Mouse (Mus musculus) macrophage (primary cell): ENCODE data around the gene Olfr103. TPM values are rescaled to one million over a fixed set of nuclear protein-coding genes. Genes with fewer than 3 reads are reported as not detected.

Source experiments
- H3K27ac ChIP-seq: fragments of 350-480 bp; formaldehyde crosslinking; 2 replicates; pipeline ENCODE4 v1.9.0; 2021
- H3K36me3 ChIP-seq: fragments of 350-480 bp; formaldehyde crosslinking; 2 replicates; pipeline ENCODE4 v1.9.0; 2021; ENCODE audit errors: inconsistent target
- H3K4me3 ChIP-seq: fragments of 350-480 bp; formaldehyde crosslinking; 2 replicates; pipeline ENCODE4 v1.9.0; 2021; ENCODE audit errors: inconsistent target
- H3K79me2 ChIP-seq: fragments of 350-480 bp; formaldehyde crosslinking; 2 replicates; pipeline ENCODE4 v1.9.0; 2021; ENCODE audit errors: inconsistent target
- WGBS: methylation state at CpG from one replicate; pipeline ENCODE4 v1.1.7; 2026; ENCODE audit warnings: inconsistent platforms; ENCODE audit not compliant: missing documents; 5-methylcytosine and 5-hydroxymethylcytosine counted together
- polyA plus RNA-seq: library from polyadenylated mRNA; stranded (reverse); fragments of 250-400 nt; gene quantifications from 3 replicates; pipeline ENCODE4 v1.2.4, GENCODE M21; 2018; ENCODE audit warnings: inconsistent platforms
- total RNA-seq, 78 experiments: library from RNA; depleted of rRNA; stranded (reverse); fragments of 250-400 nt; gene quantifications; 1 replicate in 9 of 78; 2 replicates in 24 of 78; 3 replicates in 43 of 78; 4 replicates in 2 of 78; pipeline ENCODE4 v1.2.4; 2018; ENCODE audit warnings: inconsistent platforms in 56 of 78

Gene Olfr103
- total RNA-seq (2018; cell fraction: chromatin; rRNA removed) = under 1 TPM in 1 of 26 experiments, not detected in 25; 0.92 TPM
- not detected for total RNA-seq (2018; cell fraction: cytosol; rRNA removed)
- total RNA-seq (2018; cell fraction: nucleus; rRNA removed) = under 1 TPM in 1 of 26 experiments, not detected in 25; 0.36 TPM
- polyA plus RNA-seq = not detected in 3 replicates

DNA sequence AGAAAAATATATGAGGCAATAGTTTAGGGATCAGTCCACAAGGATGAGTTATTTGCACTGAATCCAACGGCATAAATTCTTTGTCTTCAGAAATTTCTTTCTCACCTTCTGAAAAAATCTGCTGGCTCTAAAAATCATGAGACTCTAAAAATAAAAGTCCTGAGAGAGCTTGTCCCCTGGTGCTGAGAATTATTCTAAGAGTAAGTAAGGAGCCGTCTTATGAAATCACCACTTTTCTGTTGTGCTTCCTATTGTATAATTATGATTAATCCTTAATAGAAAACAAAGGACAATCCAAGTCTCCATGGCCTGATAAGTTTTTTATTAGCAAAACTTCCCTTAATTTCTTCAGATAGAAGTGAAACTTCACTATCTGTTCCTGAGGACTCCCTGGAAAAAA lies at the start of gene Olfr103:
TSS of gene Olfr103 (minus strand) at position 101 of the 400 bp plus-strand sequence.
- H3K27ac ChIP-seq = no peak within 1 kb of the TSS
- H3K4me3 ChIP-seq = no peak within 1 kb of the TSS
- H3K79me2 ChIP-seq = no peaks in the 10 kb centered on the region
- no peaks in the 10 kb centered on the region for H3K36me3 ChIP-seq
- WGBS = 89% methylated on average over 2 of the region's 2 CpGs

DNA sequence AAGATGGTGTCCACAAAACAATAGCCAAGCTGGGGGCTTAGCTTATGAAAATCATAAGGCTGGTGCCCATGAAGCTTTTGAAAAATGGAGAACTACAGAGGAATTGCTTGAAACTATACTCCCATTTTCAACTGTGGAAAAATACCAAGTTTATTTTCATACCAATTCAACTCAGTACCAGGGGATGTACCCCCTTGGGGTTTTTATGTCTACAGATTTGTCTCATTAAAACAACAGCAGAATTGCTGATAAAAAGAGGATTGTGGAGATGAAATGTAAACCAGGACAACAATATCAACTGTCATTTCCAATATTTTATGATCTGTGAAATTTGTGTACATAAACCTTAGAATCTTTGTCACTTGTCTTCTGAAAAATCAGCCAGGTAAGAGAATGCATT lies 39.2 kb upstream of the Olfr103 start, which contains the start of gene Olfr105-ps:
TSS of gene Olfr105-ps (plus strand) at position 301 of the 400 bp plus-strand sequence.
- H3K27ac ChIP-seq = no peak within 1 kb of the TSS
- no peak within 1 kb of the TSS for H3K4me3 ChIP-seq
- no peaks in the 10 kb centered on the region for H3K79me2 ChIP-seq
- no peaks in the 10 kb centered on the region for H3K36me3 ChIP-seq

DNA sequence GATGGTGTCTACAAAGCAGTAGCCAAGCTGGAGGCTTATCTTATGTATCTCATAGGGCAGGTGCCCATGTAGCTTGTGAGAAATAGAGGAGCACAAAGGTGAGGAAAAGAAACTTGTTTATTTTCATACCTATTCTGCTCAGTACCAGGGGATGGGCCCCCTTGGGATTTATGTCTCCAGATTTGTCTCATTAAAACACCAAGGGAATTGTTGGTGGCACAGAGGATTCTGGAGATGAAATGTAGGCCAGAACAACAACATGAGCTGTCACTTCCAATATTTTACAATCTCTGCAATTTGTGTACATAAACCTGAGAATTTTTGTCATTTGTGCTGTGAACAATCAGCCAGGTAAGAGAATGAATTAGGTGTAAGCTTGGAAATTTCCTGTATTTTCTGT lies 19.8 kb upstream of the Olfr103 start, which contains the start of gene Olfr104-ps:
TSS of gene Olfr104-ps (plus strand) at position 301 of the 400 bp plus-strand sequence.
- Histone ChIP-seq H3K79me2 (no peaks in the 10 kb centered on the region), H3K36me3 (no peaks in the 10 kb centered on the region), H3K27ac (no peak within 1 kb of the TSS), H3K4me3 (no peak within 1 kb of the TSS)

DNA sequence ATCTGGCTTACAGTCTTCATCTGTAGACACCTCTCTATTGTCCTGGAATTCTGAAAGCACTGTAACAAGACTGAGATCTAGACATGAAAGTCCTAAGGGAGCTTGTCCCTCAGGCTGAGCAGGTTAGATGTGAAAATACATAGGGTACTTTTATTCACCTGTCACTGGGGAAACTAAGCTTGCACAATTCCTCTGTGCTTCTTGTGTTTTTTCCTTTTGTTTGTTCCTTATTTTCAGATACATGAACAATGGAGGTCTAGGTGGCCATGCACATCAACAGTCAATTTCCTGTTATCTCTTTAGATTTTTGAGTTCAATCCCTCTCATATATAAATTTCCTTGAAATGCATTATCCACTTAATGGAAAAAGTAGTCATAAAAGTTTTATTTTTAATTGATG lies 22.5 kb downstream of the Olfr103 start, which contains the start of gene Olfr102:
TSS of gene Olfr102 (minus strand) at position 101 of the 400 bp plus-strand sequence.
- Histone ChIP-seq H3K4me3 (no peak within 1 kb of the TSS), H3K79me2 (no peaks in the 10 kb centered on the region), H3K27ac (no peak within 1 kb of the TSS), H3K36me3 (no peaks in the 10 kb centered on the region)

DNA sequence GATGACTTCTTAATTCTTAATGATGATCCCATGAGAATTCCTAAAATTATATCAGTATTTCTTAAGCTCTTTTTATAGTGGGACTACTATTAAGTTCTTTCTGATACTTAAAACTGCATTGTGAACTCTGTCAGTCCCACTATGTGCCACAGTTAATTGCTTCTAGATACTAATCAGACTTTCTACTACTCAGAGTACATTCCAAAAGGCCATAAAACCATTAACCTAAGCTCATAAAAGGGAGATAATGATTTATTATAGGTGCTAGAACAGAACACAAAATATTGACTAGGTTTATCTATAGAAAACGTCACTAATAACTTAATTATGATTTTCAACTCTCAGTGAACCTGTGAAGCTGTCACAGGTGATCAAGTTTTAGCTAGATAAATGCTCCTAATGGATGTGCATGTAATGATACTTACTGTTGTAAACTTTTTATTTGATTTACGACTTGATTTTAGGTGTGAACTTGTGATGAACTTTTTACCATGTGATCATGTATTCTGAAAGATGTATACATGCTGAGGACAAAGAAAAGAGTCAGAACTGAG lies 29.3 kb downstream of the Olfr103 start:
- 62% methylated on average over 2 of the region's 2 CpGs for WGBS
- no peak overlapping the region for H3K27ac ChIP-seq
- H3K36me3 ChIP-seq = no peaks in the 10 kb centered on the region
- no peak overlapping the region for H3K4me3 ChIP-seq
- no peaks in the 10 kb centered on the region for H3K79me2 ChIP-seq

DNA sequence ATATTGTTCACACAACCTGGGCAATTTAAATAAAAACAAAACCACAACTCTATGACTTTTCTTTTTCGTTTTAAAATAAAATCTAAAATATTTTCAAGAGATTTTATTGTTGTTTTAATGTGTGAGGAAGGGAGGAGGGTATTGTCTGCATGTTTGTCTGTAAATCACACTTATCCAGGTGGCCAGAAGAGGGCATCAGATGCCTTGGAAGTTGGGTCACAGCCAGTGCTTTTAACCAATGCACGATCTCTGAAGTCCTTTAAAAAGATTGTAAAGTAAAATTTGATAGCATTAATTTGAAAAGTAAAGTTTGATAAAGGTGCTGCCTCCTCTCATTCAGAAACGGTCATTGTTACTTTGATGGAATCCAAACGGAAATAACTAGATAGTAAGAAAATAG lies 31.0 kb downstream of the Olfr103 start:
- H3K36me3 ChIP-seq = no peaks in the 10 kb centered on the region
- H3K27ac ChIP-seq = no peak overlapping the region
- no peak overlapping the region for H3K4me3 ChIP-seq
- no peaks in the 10 kb centered on the region for H3K79me2 ChIP-seq
- WGBS = 30% methylated on average over 4 of the region's 4 CpGs

DNA sequence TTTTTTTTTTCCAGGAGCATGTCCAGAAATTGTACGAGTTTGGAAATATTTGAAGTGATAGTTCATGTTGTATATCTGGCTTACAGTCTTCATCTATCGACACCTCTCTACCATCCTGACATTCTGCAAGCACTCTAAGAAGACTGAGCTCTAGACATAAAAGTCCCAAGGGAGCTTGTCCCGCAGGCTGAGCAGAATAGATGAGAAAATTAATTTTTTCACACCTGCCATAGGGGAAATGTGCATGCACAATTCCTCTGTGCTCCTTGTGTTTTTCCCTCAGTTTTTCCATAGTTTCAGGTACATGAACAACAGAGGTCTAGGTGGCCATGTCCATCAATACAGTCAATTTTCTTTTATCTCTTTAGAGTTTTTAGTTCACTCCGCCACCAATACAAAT lies 35.3 kb downstream of the Olfr103 start, which contains the start of gene Olfr101:
TSS of gene Olfr101 (minus strand) at position 101 of the 400 bp plus-strand sequence.
- no peaks in the 10 kb centered on the region for H3K36me3 ChIP-seq
- no peak within 1 kb of the TSS for H3K4me3 ChIP-seq
- 87% methylated on average over 4 of the region's 4 CpGs for WGBS
- no peak within 1 kb of the TSS for H3K27ac ChIP-seq
- H3K79me2 ChIP-seq = no peaks in the 10 kb centered on the region

Other genes starting within 250 kb of the Olfr103 start
- not detected in 3 replicates for gene Olfr91, start 241.4 kb downstream of the Olfr103 start, polyA plus RNA-seq
- not detected in 3 replicates for gene Olfr92, start 219.6 kb downstream of the Olfr103 start, polyA plus RNA-seq
- not detected in 3 replicates for gene Olfr93, start 178.2 kb downstream of the Olfr103 start, polyA plus RNA-seq
- gene Ubd, start 145.8 kb downstream of the Olfr103 start, polyA plus RNA-seq = not detected in 3 replicates
- gene Olfr94, start 138.7 kb downstream of the Olfr103 start, polyA plus RNA-seq = not detected in 3 replicates
- not detected in 3 replicates for gene Olfr95, start 126.6 kb downstream of the Olfr103 start, polyA plus RNA-seq
- not detected in 3 replicates for gene Olfr96, start 119.6 kb downstream of the Olfr103 start, polyA plus RNA-seq
- not detected in 3 replicates for gene Olfr97, start 102.4 kb downstream of the Olfr103 start, polyA plus RNA-seq
- gene Olfr98, start 75.9 kb downstream of the Olfr103 start, polyA plus RNA-seq = not detected in 3 replicates
- 27.9 to 59.9 TPM (median 48.4 TPM) in 3 replicates for gene H2-M3, start 69.5 kb downstream of the Olfr103 start, polyA plus RNA-seq
- not detected in 3 replicates for gene Olfr99, start 56.2 kb downstream of the Olfr103 start, polyA plus RNA-seq
- not detected in 3 replicates for gene Olfr101, start 35.4 kb downstream of the Olfr103 start, polyA plus RNA-seq
- not detected in 3 replicates for gene Olfr102, start 22.6 kb downstream of the Olfr103 start, polyA plus RNA-seq
- not detected in 3 replicates for gene Olfr104-ps, start 19.9 kb upstream of the Olfr103 start, polyA plus RNA-seq
- not detected in 3 replicates for gene Olfr105-ps, start 39.3 kb upstream of the Olfr103 start, polyA plus RNA-seq
- not detected in 3 replicates for gene Olfr106-ps, start 50.7 kb upstream of the Olfr103 start, polyA plus RNA-seq
- gene Olfr107, start 59.5 kb upstream of the Olfr103 start, polyA plus RNA-seq = not detected in 3 replicates
- not detected in 3 replicates for gene Olfr108, start 105.8 kb upstream of the Olfr103 start, polyA plus RNA-seq
- gene Olfr109, start 119.2 kb upstream of the Olfr103 start, polyA plus RNA-seq = not detected in 3 replicates
- gene H2-M2, start 143.9 kb upstream of the Olfr103 start, polyA plus RNA-seq = 1.0 to 2.2 TPM (median 1.7 TPM) in 3 replicates
- gene Olfr110, start 152.8 kb upstream of the Olfr103 start, polyA plus RNA-seq = 1.6 to 2.2 TPM (median 1.9 TPM) in 3 replicates
- 3.2 to 5.6 TPM (median 4.0 TPM) in 3 replicates for gene Olfr111, start 168.3 kb upstream of the Olfr103 start, polyA plus RNA-seq
- gene Olfr112, start 229.8 kb upstream of the Olfr103 start, polyA plus RNA-seq = not detected in 3 replicates
- not detected in 3 replicates for gene Olfr113, start 238.0 kb upstream of the Olfr103 start, polyA plus RNA-seq